Mouse (Mus musculus): ENCODE results near the gene Pex5. TPM values are rescaled to one million over a fixed set of nuclear protein-coding genes. Genes with fewer than 3 reads are reported as not detected.

Pex5 gene
- polyA plus RNA-seq, 1 experiment from 2014 or later, result 38.6 TPM

GRCm38 (mm10) chr6:124448959-124449667, 34.2 kb upstream of the Pex5 start:
- H3K27me3 ChIP-seq (replicated peaks; ENCODE audit: control insufficient read depth, insufficient read depth, low read length), result no peaks in the 10 kb centered on the region
- 94% methylated on average over 16 of the region's 16 CpGs for WGBS
- no peaks in the 10 kb centered on the region for H3K36me3 ChIP-seq (ENCODE audit: control insufficient read depth, insufficient read depth, low read length)
- no peak overlapping the region for H3K27ac ChIP-seq (replicated peaks; ENCODE audit: low read depth, low read length)
- no peaks in the 10 kb centered on the region for H3K4me1 ChIP-seq (ENCODE audit: control insufficient read depth, insufficient read depth, low read length)
- no peak overlapping the region for H3K9ac ChIP-seq (ENCODE audit: low read depth, low read length)
- ATAC-seq (ENCODE audit: low read depth), result no peak
- no peak for DNase-seq (ENCODE audit: low spot score)
- H3K4me2 ChIP-seq (ENCODE audit: low read depth, low read length), result no peak overlapping the region
- no peak overlapping the region for H3K4me3 ChIP-seq (ENCODE audit: low read depth, low read length)
- H3K9me3 ChIP-seq (ENCODE audit: control insufficient read depth, low read length), result no peaks in the 10 kb centered on the region

GRCm38 (mm10) chr6:124448186-124448852, 33.5 kb upstream of the Pex5 start:
- Histone ChIP-seq H3K9me3 (ENCODE audit: control insufficient read depth, low read length) (no peaks in the 10 kb centered on the region), H3K27ac (replicated peaks; ENCODE audit: low read depth, low read length) (no peak overlapping the region), H3K4me2 (ENCODE audit: low read depth, low read length) (no peak overlapping the region), H3K36me3 (ENCODE audit: control insufficient read depth, insufficient read depth, low read length) (no peaks in the 10 kb centered on the region), H3K4me1 (ENCODE audit: control insufficient read depth, insufficient read depth, low read length) (no peaks in the 10 kb centered on the region), H3K4me3 (ENCODE audit: low read depth, low read length) (no peak overlapping the region), H3K9ac (ENCODE audit: low read depth, low read length) (no peak overlapping the region), H3K27me3 (replicated peaks; ENCODE audit: control insufficient read depth, insufficient read depth, low read length) (no peaks in the 10 kb centered on the region)
- no peak for ATAC-seq (ENCODE audit: low read depth)
- no peak for DNase-seq (ENCODE audit: low spot score)
- 76% methylated on average over 10 of the region's 10 CpGs for WGBS

- H3K9me3 ChIP-seq (ENCODE audit: control insufficient read depth, low read length), result no peaks in the 10 kb centered on the region
- DNase-seq (ENCODE audit: low spot score) (no peak), ATAC-seq (ENCODE audit: low read depth) (no peak)
- H3K27ac ChIP-seq (replicated peaks; ENCODE audit: low read depth, low read length), result no peak overlapping the region
- no peaks in the 10 kb centered on the region for H3K36me3 ChIP-seq (ENCODE audit: control insufficient read depth, insufficient read depth, low read length)
- no peak overlapping the region for H3K4me2 ChIP-seq (ENCODE audit: low read depth, low read length)
- H3K27me3 ChIP-seq (replicated peaks; ENCODE audit: control insufficient read depth, insufficient read depth, low read length), result no peaks in the 10 kb centered on the region
- H3K4me1 ChIP-seq (ENCODE audit: control insufficient read depth, insufficient read depth, low read length), result no peaks in the 10 kb centered on the region
- no peak overlapping the region for H3K4me3 ChIP-seq (ENCODE audit: low read depth, low read length)
- no peak overlapping the region for H3K9ac ChIP-seq (ENCODE audit: low read depth, low read length)
- WGBS, result 77% methylated on average over 2 of the region's 2 CpGs
These were observed 32.5 kb upstream of the Pex5 start for GRCm38 (mm10) chr6:124447356-124447755.

GRCm38 (mm10) chr6:124446459-124446858, 31.6 kb upstream of the Pex5 start:
- no peaks in the 10 kb centered on the region for H3K4me1 ChIP-seq (ENCODE audit: control insufficient read depth, insufficient read depth, low read length)
- ATAC-seq (ENCODE audit: low read depth), result no peak
- 95% methylated on average over 9 of the region's 9 CpGs for WGBS
- no peaks in the 10 kb centered on the region for H3K9me3 ChIP-seq (ENCODE audit: control insufficient read depth, low read length)
- H3K4me3 ChIP-seq (ENCODE audit: low read depth, low read length), result no peak overlapping the region
- H3K9ac ChIP-seq (ENCODE audit: low read depth, low read length), result no peak overlapping the region
- no peaks in the 10 kb centered on the region for H3K36me3 ChIP-seq (ENCODE audit: control insufficient read depth, insufficient read depth, low read length)
- no peak overlapping the region for H3K4me2 ChIP-seq (ENCODE audit: low read depth, low read length)
- H3K27ac ChIP-seq (replicated peaks; ENCODE audit: low read depth, low read length), result no peak overlapping the region
- no peak for DNase-seq (ENCODE audit: low spot score)
- no peaks in the 10 kb centered on the region for H3K27me3 ChIP-seq (replicated peaks; ENCODE audit: control insufficient read depth, insufficient read depth, low read length)

GRCm38 (mm10) chr6:124446024-124446423, 31.2 kb upstream of the Pex5 start:
- DNase-seq (ENCODE audit: low spot score), result no peak
- WGBS, result 94% methylated on average over 2 of the region's 2 CpGs

GRCm38 (mm10) chr6:124443338-124443737, 28.5 kb upstream of the Pex5 start:
- no peak overlapping the region for H3K4me3 ChIP-seq (ENCODE audit: low read depth, low read length)
- no peaks in the 10 kb centered on the region for H3K27me3 ChIP-seq (replicated peaks; ENCODE audit: control insufficient read depth, insufficient read depth, low read length)
- no peak for DNase-seq (ENCODE audit: low spot score)
- H3K9ac ChIP-seq (ENCODE audit: low read depth, low read length), result no peak overlapping the region
- no peaks in the 10 kb centered on the region for H3K4me1 ChIP-seq (ENCODE audit: control insufficient read depth, insufficient read depth, low read length)
- H3K27ac ChIP-seq (replicated peaks; ENCODE audit: low read depth, low read length), result no peak overlapping the region
- no peak for ATAC-seq (ENCODE audit: low read depth)
- H3K36me3 ChIP-seq (ENCODE audit: control insufficient read depth, insufficient read depth, low read length), result no peaks in the 10 kb centered on the region
- H3K4me2 ChIP-seq (ENCODE audit: low read depth, low read length), result no peak overlapping the region
- H3K9me3 ChIP-seq (ENCODE audit: control insufficient read depth, low read length), result no peaks in the 10 kb centered on the region
- 69% methylated on average over 2 of the region's 2 CpGs for WGBS

More at GRCm38 (mm10) chr6:124446024-124446423, 31.2 kb upstream of the Pex5 start:
- no peaks in the 10 kb centered on the region for H3K9me3 ChIP-seq (ENCODE audit: control insufficient read depth, low read length)
- H3K27me3 ChIP-seq (replicated peaks; ENCODE audit: control insufficient read depth, insufficient read depth, low read length), result no peaks in the 10 kb centered on the region
- H3K9ac ChIP-seq (ENCODE audit: low read depth, low read length), result no peak overlapping the region
- H3K4me3 ChIP-seq (ENCODE audit: low read depth, low read length), result no peak overlapping the region
- no peak overlapping the region for H3K4me2 ChIP-seq (ENCODE audit: low read depth, low read length)
- no peaks in the 10 kb centered on the region for H3K4me1 ChIP-seq (ENCODE audit: control insufficient read depth, insufficient read depth, low read length)
- H3K36me3 ChIP-seq (ENCODE audit: control insufficient read depth, insufficient read depth, low read length), result no peaks in the 10 kb centered on the region
- no peak for ATAC-seq (ENCODE audit: low read depth)
- no peak overlapping the region for H3K27ac ChIP-seq (replicated peaks; ENCODE audit: low read depth, low read length)

GRCm38 (mm10) chr6:124436245-124436644, 21.4 kb upstream of the Pex5 start:
- 79% methylated on average over 7 of the region's 7 CpGs for WGBS
- no peak overlapping the region for H3K27ac ChIP-seq (replicated peaks; ENCODE audit: low read depth, low read length)
- no peaks in the 10 kb centered on the region for H3K4me1 ChIP-seq (ENCODE audit: control insufficient read depth, insufficient read depth, low read length)
- no peak overlapping the region for H3K4me2 ChIP-seq (ENCODE audit: low read depth, low read length)
- DNase-seq (ENCODE audit: low spot score) (no peak), ATAC-seq (ENCODE audit: low read depth) (no peak)
- H3K27me3 ChIP-seq (replicated peaks; ENCODE audit: control insufficient read depth, insufficient read depth, low read length), result no peaks in the 10 kb centered on the region
- no peaks in the 10 kb centered on the region for H3K36me3 ChIP-seq (ENCODE audit: control insufficient read depth, insufficient read depth, low read length)
- no peaks in the 10 kb centered on the region for H3K9me3 ChIP-seq (ENCODE audit: control insufficient read depth, low read length)
- H3K4me3 ChIP-seq (ENCODE audit: low read depth, low read length), result no peak overlapping the region
- no peak overlapping the region for H3K9ac ChIP-seq (ENCODE audit: low read depth, low read length)

- whole genome bisulfite sequencing, result 62% methylated on average over 5 of the region's 5 CpGs
- Histone ChIP-seq H3K4me3 (ENCODE audit: low read depth, low read length) (no peak overlapping the region), H3K27ac (replicated peaks; ENCODE audit: low read depth, low read length) (no peak overlapping the region), H3K4me1 (ENCODE audit: control insufficient read depth, insufficient read depth, low read length) (no peaks in the 10 kb centered on the region), H3K27me3 (replicated peaks; ENCODE audit: control insufficient read depth, insufficient read depth, low read length) (no peaks in the 10 kb centered on the region), H3K36me3 (ENCODE audit: control insufficient read depth, insufficient read depth, low read length) (no peaks in the 10 kb centered on the region), H3K4me2 (ENCODE audit: low read depth, low read length) (no peak overlapping the region), H3K9ac (ENCODE audit: low read depth, low read length) (no peak overlapping the region), H3K9me3 (ENCODE audit: control insufficient read depth, low read length) (no peaks in the 10 kb centered on the region)
- ATAC-seq (ENCODE audit: low read depth), result no peak
- DNase-seq (ENCODE audit: low spot score), result no peak
These were observed 20.3 kb upstream of the Pex5 start for GRCm38 (mm10) chr6:124435173-124435572.
